Mouse (Mus musculus) ES-E14 (cell line): ENCODE measurements at regions not wholly inside any gene's neighbourhood (a gene's known extent, or its start where the extent isn't known, plus 50 kb on each side); places are given as distances from the start of the nearest gene placed in this dataset.
A peak's percentile ranks its signal among the peaks of the same experiment; 100 is the strongest.
"Not testable (repeated sequence)": the region's sequence is repeated elsewhere in the genome, so short reads cannot be mapped to it uniquely, and the experiment has no call there.

Experiments
- DNase-seq: peaks from one replicate; pipeline ENCODE4 v3.0.0-alpha.2; 2013; ENCODE audit warnings: low read depth, low spot score
- H3K27ac ChIP-seq: 2 replicates; pipeline ENCODE4 v1.5.1; 2012; ENCODE audit warnings: low read depth, mild to moderate bottlenecking, low read length, moderate library complexity, mixed read lengths; ENCODE audit not compliant: poor library complexity, insufficient read depth, severe bottlenecking
- H3K36me3 ChIP-seq: 2 replicates; pipeline ENCODE4 v1.6.1; 2012; ENCODE audit warnings: mild to moderate bottlenecking, low read length, moderate library complexity, mixed read lengths; ENCODE audit not compliant: control insufficient read depth, poor library complexity, insufficient read depth, severe bottlenecking
- H3K4me1 ChIP-seq, 2 experiments: fragments of 150-350 bp in 1 of 2; sonication (generic) in 1 of 2; 2 replicates each; pipeline ENCODE4 v1.6.1; 2012; ENCODE audit warnings: low read length in 2 of 2, mild to moderate bottlenecking in 1 of 2, mixed read lengths in 1 of 2; ENCODE audit not compliant: control insufficient read depth in 2 of 2, insufficient read depth in 2 of 2, poor library complexity in 1 of 2
- H3K4me3 ChIP-seq, 2 experiments: fragments of 150-350 bp in 1 of 2; sonication (generic) in 1 of 2; 2 replicates each; pipeline ENCODE4 v1.5.1; 2012; ENCODE audit warnings: low read length in 2 of 2, low read depth in 1 of 2, mild to moderate bottlenecking in 1 of 2, mixed read lengths in 1 of 2; ENCODE audit not compliant: insufficient read depth in 1 of 2, poor library complexity in 1 of 2, severe bottlenecking in 1 of 2
- H3K9ac ChIP-seq: 2 replicates; pipeline ENCODE4 v1.6.1; 2012; ENCODE audit warnings: low read depth, mild to moderate bottlenecking, low read length, mixed read lengths; ENCODE audit not compliant: poor library complexity, insufficient read depth, severe bottlenecking
- H3K9me3 ChIP-seq: fragments of 150-350 bp; sonication (generic); 2 replicates; pipeline ENCODE4 v1.6.1; 2012; ENCODE audit warnings: low read depth, mild to moderate bottlenecking, low read length; ENCODE audit not compliant: control insufficient read depth, insufficient read depth
- CHD2 ChIP-seq: IDR thresholded peaks from 2 replicates; pipeline ENCODE4 v1.6.1; 2014; ENCODE audit warnings: mild to moderate bottlenecking, low read depth, low read length, inconsistent platforms
- HCFC1 ChIP-seq: IDR thresholded peaks from 2 replicates; pipeline ENCODE4 v1.6.1; 2012; ENCODE audit warnings: low read length, inconsistent platforms, borderline replicate concordance; ENCODE audit not compliant: insufficient read depth
- MAFK ChIP-seq: IDR thresholded peaks from 2 replicates; pipeline ENCODE4 v1.6.1; 2014; ENCODE audit warnings: mild to moderate bottlenecking, low read depth, low read length, inconsistent platforms; ENCODE audit not compliant: insufficient read depth
- ZC3H11A ChIP-seq: IDR thresholded peaks from 2 replicates; pipeline ENCODE4 v1.6.1; 2012; ENCODE audit warnings: low read depth, mild to moderate bottlenecking, inconsistent platforms, low read length, borderline replicate concordance
- ZNF384 ChIP-seq: IDR thresholded peaks from 2 replicates; pipeline ENCODE4 v1.6.1; 2012; ENCODE audit warnings: low read depth, low read length, inconsistent platforms
- in situ Hi-C, 2 experiments: fragments of 600-800 bp; cut with MboI; formaldehyde crosslinking; loops; one replicate each; pipeline ENCODE4 v1.15.1; 2025; ENCODE audit warnings: low sequenced_read_pairs in 2 of 2, inconsistent platforms in 1 of 2; ENCODE audit not compliant: unreplicated experiment in 2 of 2

- H3K27ac ChIP-seq: peak overlapping the region; percentile 94
- no peak for TF ChIP-seq MAFK
- no peak for TF ChIP-seq ZC3H11A
- TF ChIP-seq ZNF384: no peak
- no peak for TF ChIP-seq CHD2
- TF ChIP-seq HCFC1: no peak
- in situ Hi-C loops: no loop called here
Measured at GRCm38 (mm10) chr2:17941921-17942320, 54.8 kb downstream of the H2al2a start.

DNA sequence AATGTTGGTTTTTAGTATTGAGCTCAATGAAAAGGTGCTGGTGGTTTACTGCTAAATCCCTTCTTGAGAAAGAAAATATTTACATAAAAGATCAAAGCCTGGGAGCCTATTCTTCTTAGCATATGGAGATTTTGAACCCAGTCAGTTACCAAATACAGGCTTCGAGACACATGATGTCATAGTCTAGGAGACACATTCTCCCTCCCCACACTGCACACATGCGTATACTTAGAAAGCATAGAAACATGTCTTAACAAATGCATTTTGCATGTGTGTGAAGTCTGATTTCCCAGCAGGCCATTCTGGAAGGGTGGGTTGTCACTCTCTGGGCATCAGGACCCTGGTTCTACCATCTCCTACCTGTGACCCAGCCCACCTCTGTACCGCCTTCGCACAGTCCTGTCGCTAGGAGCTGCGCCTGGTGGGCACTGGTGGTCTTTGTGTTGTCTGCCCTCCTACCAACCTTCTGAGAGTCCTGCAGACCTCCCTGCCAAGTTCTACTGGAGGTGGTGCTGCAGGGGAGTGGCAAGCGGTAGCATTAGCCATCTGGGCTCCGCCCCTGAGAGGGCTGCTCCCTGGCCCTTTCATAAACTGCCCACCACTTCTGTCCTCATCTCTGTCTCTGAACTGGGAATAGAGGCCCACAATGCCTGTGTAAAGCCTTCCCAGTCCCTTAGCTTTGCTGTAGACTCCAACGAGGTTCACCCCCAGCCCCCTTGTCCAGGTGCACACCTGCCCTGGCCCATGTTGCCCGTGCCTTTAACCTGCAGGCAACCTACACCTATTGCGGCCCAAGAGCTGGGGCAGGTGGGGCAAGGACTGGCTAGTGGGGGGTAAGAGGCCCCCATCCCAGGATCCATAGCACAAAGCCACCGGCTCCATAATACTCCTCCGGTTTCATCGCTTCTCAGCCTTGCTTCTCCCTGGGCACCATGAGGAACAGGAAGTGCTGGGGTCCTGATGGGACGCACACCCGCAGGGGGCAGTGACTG, 56.6 kb downstream of the H2al2a start:
- in situ Hi-C loops, H3K9ac ChIP-seq, H3K4me3 ChIP-seq, H3K36me3 ChIP-seq, DNase-seq, H3K9me3 ChIP-seq, H3K27ac ChIP-seq: not testable (repeated sequence)
- peaks cover 11 to 21% of the 10 kb centered on the region in 2 experiments for H3K4me1 ChIP-seq

More at GRCm38 (mm10) chr2:17941921-17942320, 54.8 kb downstream of the H2al2a start:
- peaks cover 12 to 22% of the 10 kb centered on the region in 2 experiments for H3K4me1 ChIP-seq
- H3K4me3 ChIP-seq: peak overlapping the region in 1 of 2 experiments; percentile 9; a peak in 2 of 4 replicates
- no peak overlapping the region; the same call in 1 of the 2 replicates for H3K9ac ChIP-seq
- no peaks in the 10 kb centered on the region for H3K9me3 ChIP-seq
- peaks cover 2% of the 10 kb centered on the region; the same call in 1 of the 2 replicates for H3K36me3 ChIP-seq
- DNase-seq: no peak

GRCm38 (mm10) chr2:17939183-17939856, 57.4 kb downstream of the H2al2a start:
- H3K27ac ChIP-seq: no peak overlapping the region
- in situ Hi-C loops: no loop called here
- TF ChIP-seq ZC3H11A (no peak), MAFK (no peak), HCFC1 (no peak), ZNF384 (no peak), CHD2 (no peak)

DNA sequence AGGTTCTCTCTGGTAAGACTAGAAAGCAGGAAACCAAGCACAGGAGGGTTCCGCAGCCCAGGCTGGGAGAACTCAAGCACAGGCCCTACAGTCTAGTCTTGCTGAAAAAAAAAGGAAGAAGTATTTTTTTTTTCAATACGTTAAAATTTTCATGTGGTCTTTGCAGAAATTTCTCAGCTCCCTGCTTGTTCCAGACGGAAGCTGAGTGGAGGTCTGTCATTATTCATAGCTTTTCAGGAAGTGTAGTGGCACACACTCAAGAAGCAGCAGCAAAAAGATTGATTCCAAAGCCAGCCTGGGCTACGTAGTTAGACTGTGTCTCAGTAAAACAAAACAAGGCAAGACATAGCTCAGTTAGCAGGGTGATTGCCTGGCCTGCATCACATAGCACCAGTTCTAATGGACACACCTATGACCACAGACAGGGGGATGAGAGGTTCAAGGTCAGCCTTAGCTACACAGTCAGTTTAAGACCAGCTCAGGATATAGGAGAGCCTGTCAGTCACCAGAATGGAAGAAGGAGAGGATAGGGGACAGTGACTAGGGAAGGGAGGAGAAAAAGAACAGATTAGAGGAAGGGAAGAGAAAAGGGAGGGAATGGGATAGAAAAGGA, 60.1 kb downstream of the H2al2a start:
- Histone ChIP-seq H3K27ac (peak overlapping the region; percentile 0; the same call in 1 of the 2 replicates), H3K4me3 (peak overlapping the region; percentile 47 to 66), H3K9ac (peak overlapping the region; percentile 19; the same call in 1 of the 2 replicates), H3K36me3 (peaks cover 1% of the 10 kb centered on the region; the same call in 1 of the 2 replicates), H3K9me3 (no peaks in the 10 kb centered on the region), H3K4me1 (peaks cover 19 to 30% of the 10 kb centered on the region in 2 experiments)
- TF ChIP-seq CHD2 (no peak), MAFK (no peak), ZC3H11A (no peak), ZNF384 (no peak), HCFC1 (no peak)
- in situ Hi-C loops: no loop called here
- DNase-seq: no peak

More at GRCm38 (mm10) chr2:17939183-17939856, 57.4 kb downstream of the H2al2a start:
- H3K9ac ChIP-seq: no peak overlapping the region
- H3K36me3 ChIP-seq: peaks cover 2% of the 10 kb centered on the region; the same call in 1 of the 2 replicates
- peaks cover 12 to 23% of the 10 kb centered on the region in 2 experiments for H3K4me1 ChIP-seq
- H3K4me3 ChIP-seq: no peak overlapping the region
- no peaks in the 10 kb centered on the region for H3K9me3 ChIP-seq
- no peak for DNase-seq
